18 mouse cellular contexts compared by ENCODE assay signal in the genomic region with DNA sequence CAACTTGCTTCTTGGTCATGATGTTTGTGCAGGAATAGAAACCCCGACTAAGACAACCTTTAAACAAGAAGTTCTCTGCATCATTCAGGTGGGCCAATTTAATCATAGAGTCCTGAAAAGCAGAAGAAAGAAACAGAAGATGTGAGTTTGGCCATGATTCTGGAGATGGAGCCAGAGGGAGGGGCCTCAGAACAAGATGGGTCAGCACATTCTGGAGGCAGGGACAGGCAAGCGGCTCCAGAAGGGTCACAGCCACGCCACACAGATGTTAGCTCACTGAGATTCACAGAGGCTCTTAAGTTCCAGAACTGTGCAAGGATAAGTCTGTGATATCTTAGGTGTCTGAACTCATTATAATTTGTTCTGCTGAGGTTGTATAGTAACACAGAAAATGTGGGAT. TPM values are rescaled to one million over a fixed set of nuclear protein-coding genes. Genes with fewer than 3 reads are reported as not detected.
DNase-seq lines count a peak whose midpoint lies in the region; ATAC-seq and TF ChIP-seq lines count a peak whose summit lies in the region.
"Had no signal": no experiment of that assay in that cellular context is flagged by ENCODE, and none has a peak within 500 bp of the region (broad histone marks: within the 10 kb centered on the region; RNA-seq: fewer than 3 reads in every experiment).

No protein-coding gene starts in this region.

- H3K4me2 ChIP-seq in heart, embryonic 12.5 days = no peak overlapping the region
- H3K4me2 ChIP-seq in hindbrain, embryonic 13.5 days = no peak overlapping the region
- no peak overlapping the region for H3K4me2 ChIP-seq in hindbrain, embryonic 11.5 days (replicated peaks; ENCODE audit: low read depth, low read length)
- no peak overlapping the region for H3K4me2 ChIP-seq in midbrain, embryonic 15.5 days
- no peak overlapping the region for H3K4me2 ChIP-seq in intestine, postnatal 0 days (replicated peaks; ENCODE audit: low read depth)
- H3K4me2 ChIP-seq: heart, embryonic 15.5 days had no signal

- no peak overlapping the region for H3K27ac ChIP-seq in heart, embryonic 12.5 days (ENCODE audit: poor library complexity, severe bottlenecking)
- peak overlapping the region; percentile 49; the same call in 1 of the 2 replicates for H3K27ac ChIP-seq in hindbrain, embryonic 13.5 days
- no peak overlapping the region for H3K27ac ChIP-seq in hindbrain, embryonic 11.5 days (ENCODE audit: low read depth, low read length)
- peak overlapping the region; percentile 67; the same call in 1 of the 2 replicates for H3K27ac ChIP-seq in midbrain, embryonic 15.5 days
- no peak overlapping the region for H3K27ac ChIP-seq in intestine, postnatal 0 days (ENCODE audit: low read depth, low read length)
- H3K27ac ChIP-seq: embryonic facial prominence, embryonic 10.5 days; heart, embryonic 15.5 days had no signal

- H3K4me1 ChIP-seq in heart, embryonic 12.5 days (replicated peaks) = peaks cover 14% of the 10 kb centered on the region
- H3K4me1 ChIP-seq in hindbrain, embryonic 13.5 days (replicated peaks) = peaks cover 7% of the 10 kb centered on the region
- no peaks in the 10 kb centered on the region for H3K4me1 ChIP-seq in hindbrain, embryonic 11.5 days (replicated peaks; ENCODE audit: control insufficient read depth, insufficient read depth, low read length)
- peaks cover 11% of the 10 kb centered on the region for H3K4me1 ChIP-seq in midbrain, embryonic 15.5 days
- no peaks in the 10 kb centered on the region for H3K4me1 ChIP-seq in intestine, postnatal 0 days (replicated peaks; ENCODE audit: control insufficient read depth, insufficient read depth, low read length)

- WGBS in heart, embryonic 12.5 days = 75% methylated on average over 3 of the region's 3 CpGs
- 89% methylated on average over 3 of the region's 3 CpGs for WGBS in hindbrain, embryonic 13.5 days
- 76% methylated on average over 3 of the region's 3 CpGs for WGBS in hindbrain, embryonic 11.5 days
- 88% methylated on average over 3 of the region's 3 CpGs for WGBS in midbrain, embryonic 15.5 days
- WGBS in intestine, postnatal 0 days = 68% methylated on average over 3 of the region's 3 CpGs

- no peak overlapping the region for H3K4me3 ChIP-seq in heart, embryonic 12.5 days
- no peak overlapping the region for H3K4me3 ChIP-seq in hindbrain, embryonic 13.5 days
- no peak overlapping the region for H3K4me3 ChIP-seq in hindbrain, embryonic 11.5 days (ENCODE audit: low read depth, low read length)
- H3K4me3 ChIP-seq in midbrain, embryonic 15.5 days = no peak overlapping the region
- no peak overlapping the region for H3K4me3 ChIP-seq in intestine, postnatal 0 days (ENCODE audit: low read depth, low read length)
- H3K4me3 ChIP-seq: embryonic facial prominence, embryonic 10.5 days; heart, embryonic 15.5 days had no signal

- no peak for TF ChIP-seq CTCF in intestine, postnatal 0 days (IDR thresholded peaks at IDR 0.05; ENCODE audit: low read depth)

- peak; percentile 77 for DNase-seq in heart, adult 11 months
- DNase-seq in hindbrain, embryonic 11.5 days (ENCODE audit: low spot score) = no peak
- DNase-seq in testis, postnatal 10 days (ENCODE audit: low spot score) = peak; percentile 7
- DNase-seq in testis, postnatal 14 days (ENCODE audit: low spot score) = no peak
- DNase-seq: adrenal gland, adult 8-10 months; adrenal gland, postnatal 36 days; cerebellum, adult 2 months; gastrocnemius, postnatal 14 days; heart, postnatal 14 days; kidney, adult 18-20 months had no signal

- no peak overlapping the region for H3K9ac ChIP-seq in heart, embryonic 12.5 days
- H3K9ac ChIP-seq in hindbrain, embryonic 13.5 days = no peak overlapping the region
- H3K9ac ChIP-seq in hindbrain, embryonic 11.5 days (ENCODE audit: low read depth, low read length) = no peak overlapping the region
- no peak overlapping the region for H3K9ac ChIP-seq in midbrain, embryonic 15.5 days
- H3K9ac ChIP-seq in intestine, postnatal 0 days (ENCODE audit: low read depth, low read length) = no peak overlapping the region
- H3K9ac ChIP-seq: heart, embryonic 15.5 days had no signal

- no peak for ATAC-seq in heart, embryonic 12.5 days (ENCODE audit: insufficient number of reproducible peaks, low FRiP score)
- ATAC-seq in hindbrain, embryonic 13.5 days (ENCODE audit: low FRiP score) = no peak
- ATAC-seq in hindbrain, embryonic 11.5 days (ENCODE audit: low FRiP score) = no peak
- ATAC-seq in midbrain, embryonic 15.5 days (replicated peaks) = no peak
- ATAC-seq in intestine, postnatal 0 days = no peak
- ATAC-seq: forebrain, embryonic 16.5 days; inflammation-experienced regulatory T-cells, adult 6 months had no signal

- peaks cover 49% of the 10 kb centered on the region for H3K27me3 ChIP-seq in heart, embryonic 12.5 days (replicated peaks)
- H3K27me3 ChIP-seq in hindbrain, embryonic 13.5 days = peaks cover 20% of the 10 kb centered on the region
- H3K27me3 ChIP-seq in hindbrain, embryonic 11.5 days (ENCODE audit: control insufficient read depth, insufficient read depth, low read length) = peaks cover 4% of the 10 kb centered on the region; the same call in 1 of the 2 replicates
- H3K27me3 ChIP-seq in midbrain, embryonic 15.5 days (replicated peaks) = no peaks in the 10 kb centered on the region
- peaks cover 16% of the 10 kb centered on the region; the same call in 1 of the 2 replicates for H3K27me3 ChIP-seq in intestine, postnatal 0 days (replicated peaks; ENCODE audit: control insufficient read depth, insufficient read depth, low read length)

- no peaks in the 10 kb centered on the region for H3K36me3 ChIP-seq in heart, embryonic 12.5 days
- H3K36me3 ChIP-seq in hindbrain, embryonic 13.5 days = no peaks in the 10 kb centered on the region
- no peaks in the 10 kb centered on the region for H3K36me3 ChIP-seq in hindbrain, embryonic 11.5 days (ENCODE audit: control insufficient read depth, insufficient read depth, low read length)
- no peaks in the 10 kb centered on the region for H3K36me3 ChIP-seq in midbrain, embryonic 15.5 days (replicated peaks)
- H3K36me3 ChIP-seq in intestine, postnatal 0 days (ENCODE audit: control insufficient read depth, insufficient read depth) = no peaks in the 10 kb centered on the region
- H3K36me3 ChIP-seq: embryonic facial prominence, embryonic 10.5 days; heart, embryonic 15.5 days had no signal

- H3K9me3 ChIP-seq in heart, embryonic 12.5 days (replicated peaks) = no peaks in the 10 kb centered on the region
- H3K9me3 ChIP-seq in hindbrain, embryonic 13.5 days = no peaks in the 10 kb centered on the region
- H3K9me3 ChIP-seq in hindbrain, embryonic 11.5 days (ENCODE audit: control insufficient read depth, low read length) = no peaks in the 10 kb centered on the region
- H3K9me3 ChIP-seq in midbrain, embryonic 15.5 days = no peaks in the 10 kb centered on the region
- no peaks in the 10 kb centered on the region for H3K9me3 ChIP-seq in intestine, postnatal 0 days (ENCODE audit: control insufficient read depth)
- H3K9me3 ChIP-seq: embryonic facial prominence, embryonic 10.5 days; heart, embryonic 15.5 days had no signal

RNA-seq across cellular contexts. Expression of a gene that starts 25.5 kb away (rescaled TPM):
- 206 and 209 TPM in 2 replicates for polyA plus RNA-seq in heart, embryonic 12.5 days (2016; fragmentation: Nextera tagmentation; extraction: Ambion mirVana)
- polyA plus RNA-seq in hindbrain, embryonic 13.5 days (2015; fragmentation: Nextera tagmentation; extraction: Ambion mirVana) = 162 TPM in 2 replicates
- polyA plus RNA-seq in hindbrain, embryonic 11.5 days (2014; fragmentation: Nextera tagmentation; extraction: Ambion mirVana) = 139 and 164 TPM in 2 replicates
- polyA plus RNA-seq in midbrain, embryonic 15.5 days (2015; fragmentation: Nextera tagmentation; extraction: Ambion mirVana) = 169 and 170 TPM in 2 replicates
- 126 and 129 TPM in 2 replicates for polyA plus RNA-seq in intestine, postnatal 0 days (2015; fragmentation: Nextera tagmentation; extraction: Ambion mirVana)

Comparison
In these comparisons a context has a peak if more than half of its experiments do, and no peak if none do; other contexts are left out.
1. DNase-seq: peak in heart, adult 11 months (single experiment) and testis, postnatal 10 days (single experiment); none in hindbrain, embryonic 11.5 days (single experiment) and testis, postnatal 14 days (single experiment).
2. H3K27ac ChIP-seq: peak in hindbrain, embryonic 13.5 days (single experiment) and midbrain, embryonic 15.5 days (single experiment); none in heart, embryonic 12.5 days (single experiment), hindbrain, embryonic 11.5 days (single experiment) and intestine, postnatal 0 days (single experiment).